Mouse (Mus musculus): ENCODE measurements around the gene Tnnc1.

DNA sequence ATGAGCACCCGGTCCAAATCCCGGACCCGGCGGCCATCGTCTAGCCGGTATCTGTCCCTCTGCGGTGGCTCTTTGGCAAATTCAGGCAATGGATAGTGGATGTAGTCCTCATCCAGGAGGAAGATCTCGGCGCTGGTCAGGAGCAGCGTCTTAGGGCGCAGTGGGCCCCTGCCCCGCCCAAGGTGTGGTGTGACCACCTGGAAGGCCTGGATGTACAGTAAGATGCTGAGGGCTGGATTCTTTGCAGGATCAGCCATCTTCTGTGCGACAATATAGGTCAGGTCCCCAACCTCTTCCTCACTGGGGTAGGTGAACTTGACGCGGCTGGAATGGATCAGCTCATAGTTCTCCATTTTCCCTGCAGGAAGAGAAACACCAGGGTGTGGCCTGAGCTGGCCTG is 36.3 kb upstream of the Tnnc1 start:
- no peak for TF ChIP-seq CTCF (IDR thresholded peaks at IDR 0.05; ENCODE audit: low read depth)
- no peak for TF ChIP-seq EP300 (optimal IDR thresholded peaks at IDR 0.05)

Measured in stomach, postnatal 0 days (tissue).